Mouse (Mus musculus) gastrocnemius, postnatal 10 days (tissue): ENCODE results near the gene Oard1. TPM values are rescaled to one million over a fixed set of nuclear protein-coding genes. Genes with fewer than 3 reads are reported as not detected.

Experiments
- DNase-seq: peaks from one replicate; pipeline ENCODE4 v3.0.0; 2021; ENCODE audit warnings: mixed read lengths
- total RNA-seq, 2 experiments: library from RNA; stranded (reverse); gene quantifications; 2 replicates each; pipeline ENCODE4 v1.2.3; 2021

Oard1 gene
- total RNA-seq, 2 experiments from 2014 or later = 9.8 to 11.4 TPM

DNA sequence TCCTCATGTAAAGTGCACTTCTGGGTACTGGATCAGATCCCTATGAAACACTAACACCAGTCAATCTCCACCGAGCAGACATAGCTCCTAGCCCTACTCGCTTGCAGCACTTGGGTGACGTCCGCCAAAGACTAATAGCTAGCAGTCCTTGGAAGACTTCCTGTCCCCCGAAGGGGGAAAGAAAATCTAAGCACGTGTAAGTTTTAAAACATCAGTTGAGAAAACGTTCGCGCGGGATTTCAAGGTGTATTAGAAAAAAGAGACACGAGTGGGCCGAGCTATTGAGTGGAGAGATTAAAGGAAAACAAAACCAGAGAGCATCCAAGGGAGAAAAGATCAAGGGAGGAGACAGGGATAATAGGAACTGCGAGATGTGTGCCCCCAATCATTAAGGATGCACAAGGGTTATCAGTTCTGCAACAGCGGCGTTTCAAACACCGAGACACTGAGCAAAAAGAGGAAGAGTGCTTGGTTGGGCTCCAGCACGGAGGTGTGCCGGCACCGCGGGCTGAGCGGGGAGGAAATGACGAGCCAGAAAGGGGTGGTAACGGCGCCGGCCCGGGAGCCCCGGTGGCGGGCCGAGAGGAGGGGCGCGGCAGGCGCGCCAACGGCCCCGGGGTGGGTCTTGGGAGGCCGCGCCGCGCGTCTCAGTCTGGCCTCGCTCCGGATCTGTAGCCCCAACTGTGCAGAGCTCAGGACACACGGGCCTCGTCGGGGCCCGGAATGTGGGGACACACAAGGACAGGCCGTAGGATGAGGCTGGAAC, 1.1 kb upstream of the Oard1 start:
- DNase-seq = peak; percentile 74

GRCm38 (mm10) chr17:48410299-48410785, 528 bp downstream of the Oard1 start:
- DNase-seq = no peak

GRCm38 (mm10) chr17:48411241-48411640, 1.4 kb downstream of the Oard1 start:
- DNase-seq = no peak

DNA sequence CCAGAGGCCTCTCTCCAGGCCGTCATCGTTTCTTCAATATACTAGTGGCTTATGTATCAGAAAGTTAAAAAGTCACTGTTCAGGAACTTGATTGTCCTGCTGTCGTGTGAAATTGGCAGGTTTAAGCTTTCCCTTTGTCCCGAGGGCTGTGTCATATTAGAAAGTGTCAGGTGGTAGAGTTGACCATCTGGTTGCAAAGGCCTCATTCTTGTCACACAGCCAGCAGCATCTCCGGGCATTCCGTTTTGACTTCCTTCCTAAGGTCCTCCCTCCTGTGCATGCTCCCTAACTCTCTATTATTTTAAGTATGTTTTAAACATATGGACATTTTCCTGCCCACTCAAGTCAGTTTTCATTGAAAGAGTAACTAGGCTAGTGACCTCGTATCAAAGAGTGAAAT, 6.2 kb downstream of the Oard1 start:
- no peak for DNase-seq

GRCm38 (mm10) chr17:48416425-48417195, 6.8 kb downstream of the Oard1 start:
- peak; percentile 62 for DNase-seq

DNA sequence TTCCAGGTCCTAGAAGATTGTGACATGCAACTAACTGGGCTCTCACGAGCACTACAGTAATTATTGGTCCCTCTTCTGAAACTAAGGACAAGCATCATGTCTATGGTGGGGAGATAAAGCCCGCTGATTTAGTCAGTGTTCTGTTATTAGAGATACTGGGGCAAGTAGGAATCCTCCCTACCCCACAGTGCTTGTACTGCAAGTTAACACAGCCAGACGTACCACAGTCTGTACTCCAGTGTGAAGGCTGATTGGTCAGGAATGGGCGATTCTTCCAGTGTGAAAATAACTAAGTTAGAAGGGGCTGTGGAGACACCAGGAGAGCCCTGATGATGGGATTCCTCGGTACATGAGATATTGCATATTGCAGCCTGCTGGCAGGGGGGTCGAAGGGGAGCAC, 7.7 kb downstream of the Oard1 start:
- no peak for DNase-seq

DNA sequence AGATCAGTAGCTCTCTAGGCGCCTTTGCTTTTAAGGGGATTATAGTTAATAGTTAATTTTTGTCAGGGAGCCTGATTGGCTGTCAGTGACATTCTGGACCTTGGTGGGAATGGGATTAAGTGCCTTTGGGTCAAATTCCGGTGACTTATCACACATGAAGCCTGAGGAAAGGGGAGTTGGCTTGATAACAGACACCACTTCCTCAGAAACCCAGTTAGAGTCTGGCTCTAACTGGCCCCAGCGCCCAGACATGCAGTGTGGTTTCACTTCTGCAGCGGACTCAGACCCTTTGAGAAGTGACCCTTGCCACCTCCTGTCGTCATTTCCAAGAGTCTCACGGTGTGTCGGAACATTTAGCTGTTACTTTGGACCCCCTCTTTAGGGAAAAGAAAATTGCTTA, 8.4 kb downstream of the Oard1 start:
- no peak for DNase-seq

- no peak for DNase-seq
Measured at GRCm38 (mm10) chr17:48418781-48419180, 9.0 kb downstream of the Oard1 start.

GRCm38 (mm10) chr17:48419571-48419970, 9.8 kb downstream of the Oard1 start:
- no peak for DNase-seq

GRCm38 (mm10) chr17:48424237-48424636, 14.4 kb downstream of the Oard1 start:
- DNase-seq = no peak

GRCm38 (mm10) chr17:48425823-48426612, 16.2 kb downstream of the Oard1 start:
- DNase-seq = no peak

GRCm38 (mm10) chr17:48426991-48427750, 17.4 kb downstream of the Oard1 start:
- peak; percentile 34 for DNase-seq

DNA sequence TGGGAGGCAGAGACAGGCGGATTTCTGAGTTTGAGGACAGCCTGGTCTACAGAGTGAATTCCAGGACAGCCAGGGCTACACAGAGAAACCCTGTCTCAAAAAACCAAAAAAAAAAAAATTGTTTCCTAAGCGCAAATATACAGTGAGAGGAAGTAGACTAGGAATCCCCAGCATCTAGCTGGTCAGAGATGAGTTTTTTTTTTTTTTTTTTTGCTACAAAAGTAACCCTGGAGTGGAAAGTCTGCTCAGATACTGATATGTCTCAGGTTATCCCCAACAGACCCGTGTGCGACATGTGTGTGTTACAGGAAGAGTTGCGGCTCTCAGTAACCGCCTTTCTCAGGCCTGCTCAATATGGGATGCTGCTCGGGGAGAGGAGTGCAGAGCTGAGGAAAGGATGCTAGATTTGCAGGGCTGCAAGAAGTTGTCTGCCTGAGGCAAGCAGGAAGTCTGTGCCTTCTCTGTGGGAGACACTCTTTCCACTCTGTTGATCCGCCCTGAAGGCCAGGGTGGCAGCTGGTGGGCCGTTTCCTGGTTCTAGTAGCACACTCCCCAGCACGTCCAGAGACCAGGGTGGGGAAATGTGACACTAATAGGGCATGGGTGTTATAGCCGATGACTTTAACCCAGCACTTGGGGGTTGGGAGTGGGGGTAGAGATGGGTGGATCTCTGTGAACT, 18.2 kb downstream of the Oard1 start:
- DNase-seq = no peak

GRCm38 (mm10) chr17:48430394-48430793, 20.6 kb downstream of the Oard1 start:
- no peak for DNase-seq

DNA sequence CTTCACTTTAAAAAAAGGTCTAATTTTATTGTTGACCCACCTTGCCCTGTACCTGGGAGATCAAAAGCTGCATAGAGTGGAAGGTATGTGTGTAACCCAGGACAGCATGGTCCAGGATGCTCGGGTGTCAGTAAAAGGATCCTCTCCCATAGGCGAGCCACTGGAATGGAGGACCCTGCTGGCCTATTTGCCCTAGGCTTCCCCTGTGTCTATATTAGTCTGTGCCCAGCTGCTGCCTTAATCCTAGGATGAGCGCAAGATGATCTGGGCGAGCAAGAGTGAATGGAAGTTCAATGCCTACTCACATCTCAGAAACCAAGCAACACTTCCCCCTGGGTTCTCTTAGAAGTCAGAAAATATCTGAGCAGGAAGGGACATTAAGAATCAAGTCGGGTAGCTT, 21.2 kb downstream of the Oard1 start:
- no peak for DNase-seq

- peak; percentile 67 for DNase-seq
Measured at GRCm38 (mm10) chr17:48432158-48432980, 22.6 kb downstream of the Oard1 start, which contains the start of gene Apobec2. TSS of gene Apobec2 (minus strand) at chr17:48432930.

GRCm38 (mm10) chr17:48433006-48433655, 23.3 kb downstream of the Oard1 start:
- DNase-seq = no peak

GRCm38 (mm10) chr17:48433689-48434330, 24.0 kb downstream of the Oard1 start:
- DNase-seq = no peak

- DNase-seq = no peak
Measured at GRCm38 (mm10) chr17:48434479-48434878, 24.7 kb downstream of the Oard1 start.
